Comparison of ENCODE assay signal across 8 mouse cellular contexts in genomic region chr7:45017242-45018061, GRCm38 (mm10). TPM values are rescaled to one million over a fixed set of nuclear protein-coding genes. Genes with fewer than 3 reads are reported as not detected.
DNase-seq lines count a peak whose midpoint lies in the region; ATAC-seq lines count a peak whose summit lies in the region.

Rras (plus strand) TSS chr7:45017961.

- DNase-seq in R1 (ENCODE audit: low read depth, low spot score) = peak; percentile 100
- peak; percentile 72 to 78 for DNase-seq in cerebellum, postnatal 25 days
- peak; percentile 81 to 87 for DNase-seq in frontal cortex, postnatal 36 days (ENCODE audit: low spot score in 2 of 2)
- peak; percentile 90 for DNase-seq in left cerebral cortex, adult 11 months (ENCODE audit: low spot score)
- DNase-seq in lung, postnatal 4 days = peak; percentile 92 to 97
- peak; percentile 46 for DNase-seq in retina, postnatal 7 days (ENCODE audit: low read depth, low spot score)
- peak; percentile 82 for DNase-seq in urinary bladder, adult 2 months (ENCODE audit: low spot score)

- no peaks in the 10 kb centered on the region; the same call in 1 of the 2 replicates for H3K27me3 ChIP-seq in hindbrain, embryonic 15.5 days

- H3K4me2 ChIP-seq in hindbrain, embryonic 15.5 days = peak within 1 kb of the TSS; percentile 91

- no peaks in the 10 kb centered on the region for H3K9me3 ChIP-seq in hindbrain, embryonic 15.5 days

- peak within 1 kb of the TSS; percentile 62 for H3K4me3 ChIP-seq in hindbrain, embryonic 15.5 days

- under 1% methylated on average over 36 of the region's 36 CpGs for WGBS in hindbrain, embryonic 15.5 days

- peak within 1 kb of the TSS; percentile 81 for H3K27ac ChIP-seq in hindbrain, embryonic 15.5 days (replicated peaks)

- peaks cover 4% of the 10 kb centered on the region for H3K36me3 ChIP-seq in hindbrain, embryonic 15.5 days

- H3K9ac ChIP-seq in hindbrain, embryonic 15.5 days = peak within 1 kb of the TSS; percentile 46

- H3K4me1 ChIP-seq in hindbrain, embryonic 15.5 days (replicated peaks) = peaks cover 36% of the 10 kb centered on the region

- peak; percentile 82 for ATAC-seq in hindbrain, embryonic 15.5 days (ENCODE audit: low FRiP score, low read depth)

RNA-seq across cellular contexts. Expression of gene Rras, which starts in this region (rescaled TPM):
- polyA plus RNA-seq in hindbrain, embryonic 15.5 days (2015; fragmentation: Nextera tagmentation; extraction: Ambion mirVana) = 15.5 and 16.0 TPM in 2 replicates
- 383 and 414 TPM in 2 replicates for polyA plus RNA-seq in urinary bladder, adult 2 months (2012; rRNA removed)

Comparison
In these comparisons a context has a peak if more than half of its experiments do, and no peak if none do; other contexts are left out.
1. Peak in every context shown above with its lines: DNase-seq, ATAC-seq, H3K4me3 ChIP-seq and H3K27ac ChIP-seq.
2. RNA of gene Rras (polyA plus RNA-seq): 383 to 414 TPM in urinary bladder, adult 2 months; 15.5 to 16.0 TPM in hindbrain, embryonic 15.5 days; every median in the first group is over 10 times any median in the second.
3. DNase-seq: peak in every context shown above with its lines; median percentile 100 in R1; 94 in lung, postnatal 4 days; 90 in left cerebral cortex, adult 11 months; 84 in frontal cortex, postnatal 36 days; 82 in urinary bladder, adult 2 months; 75 in cerebellum, postnatal 25 days; 46 in retina, postnatal 7 days.